Mouse (Mus musculus) limb, embryonic 15.5 days (tissue): ENCODE results near the gene Glb1l. TPM values are rescaled to one million over a fixed set of nuclear protein-coding genes. Genes with fewer than 3 reads are reported as not detected.
"Not testable (repeated sequence)": the region's sequence is repeated elsewhere in the genome, so short reads cannot be mapped to it uniquely, and the experiment has no call there.

Experiments
- ATAC-seq: fragments of 200-750 bp; cut with Nextera tagmentation; 2 replicates; pipeline ENCODE4 v1.8.0; 2017; ENCODE audit warnings: low read depth, moderate TSS enrichment; ENCODE audit not compliant: insufficient number of reproducible peaks, low FRiP score, low TSS enrichment
- H3K27ac ChIP-seq: fragments of 300-500 bp; sonication (generic); 2 replicates; pipeline ENCODE4 v1.5.1; 2015; ENCODE audit warnings: moderate library complexity, mild to moderate bottlenecking, inconsistent platforms
- H3K27me3 ChIP-seq: fragments of 300-500 bp; sonication (generic); 2 replicates; pipeline ENCODE4 v1.6.1; 2015; ENCODE audit warnings: inconsistent platforms
- H3K36me3 ChIP-seq: fragments of 300-500 bp; sonication (generic); 2 replicates; pipeline ENCODE4 v1.6.1; 2015; ENCODE audit warnings: inconsistent platforms
- H3K4me1 ChIP-seq: fragments of 300-500 bp; sonication (generic); 2 replicates; pipeline ENCODE4 v1.6.1; 2015; ENCODE audit warnings: inconsistent platforms
- H3K4me2 ChIP-seq: fragments of 300-500 bp; sonication (generic); 2 replicates; pipeline ENCODE4 v1.6.1; 2015; ENCODE audit warnings: mild to moderate bottlenecking, inconsistent platforms
- H3K4me3 ChIP-seq: fragments of 300-500 bp; sonication (generic); 2 replicates; pipeline ENCODE4 v1.5.1; 2015; ENCODE audit warnings: mild to moderate bottlenecking, inconsistent platforms
- H3K9ac ChIP-seq: fragments of 300-500 bp; sonication (generic); 2 replicates; pipeline ENCODE4 v1.6.1; 2015; ENCODE audit warnings: inconsistent platforms
- H3K9me3 ChIP-seq: fragments of 300-500 bp; sonication (generic); 2 replicates; pipeline ENCODE4 v1.6.1; 2016; ENCODE audit warnings: inconsistent platforms
- WGBS: fragments of 180-500 bp; shearing (Covaris S2); methylation state at CpG from one replicate; pipeline ENCODE4 v1.1.7; 2015; 5-methylcytosine and 5-hydroxymethylcytosine counted together
- polyA plus RNA-seq: library from polyadenylated mRNA; unstranded; fragments of >200 nt; fragmentation: Nextera tagmentation; extraction: Ambion mirVana; gene quantifications from 2 replicates; pipeline ENCODE4 v1.2.1, GENCODE M21; 2015

Glb1l gene
- polyA plus RNA-seq, 1 experiment from 2014 or later = 19.0 TPM

GRCm38 (mm10) chr1:75247071-75247930 is 36.7 kb upstream of the Glb1l start:
- Histone ChIP-seq H3K36me3 (peaks cover 22% of the 10 kb centered on the region), H3K4me3 (no peak overlapping the region), H3K9ac (no peak overlapping the region), H3K27me3 (peaks cover 3% of the 10 kb centered on the region; the same call in 1 of the 2 replicates), H3K27ac (peak overlapping the region; percentile 50; the same call in 1 of the 2 replicates), H3K4me2 (no peak overlapping the region), H3K9me3 (no peaks in the 10 kb centered on the region), H3K4me1 (peaks cover 22% of the 10 kb centered on the region)
- ATAC-seq = no peak
- WGBS = 81% methylated on average over 16 of the region's 16 CpGs

- H3K9ac ChIP-seq = no peak overlapping the region
- peaks cover 15% of the 10 kb centered on the region; the same call in 1 of the 2 replicates for H3K4me1 ChIP-seq
- no peak overlapping the region for H3K27ac ChIP-seq
- H3K4me2 ChIP-seq = no peak overlapping the region
- H3K4me3 ChIP-seq = no peak overlapping the region
- H3K9me3 ChIP-seq = no peaks in the 10 kb centered on the region
- no peaks in the 10 kb centered on the region for H3K27me3 ChIP-seq
- no peak; the same call in 1 of the 2 replicates for ATAC-seq
- H3K36me3 ChIP-seq = peaks cover 41% of the 10 kb centered on the region
- 27% methylated on average over 4 of the region's 4 CpGs for WGBS
Measured at GRCm38 (mm10) chr1:75244836-75245235, 34.2 kb upstream of the Glb1l start.

- 89% methylated on average over 12 of the region's 12 CpGs for WGBS
- H3K4me2 ChIP-seq = no peak overlapping the region
- no peak for ATAC-seq
- H3K36me3 ChIP-seq = peaks cover 44% of the 10 kb centered on the region
- no peaks in the 10 kb centered on the region for H3K27me3 ChIP-seq
- no peak overlapping the region for H3K27ac ChIP-seq
- no peak overlapping the region for H3K9ac ChIP-seq
- no peak overlapping the region for H3K4me3 ChIP-seq
- no peaks in the 10 kb centered on the region for H3K9me3 ChIP-seq
- H3K4me1 ChIP-seq = peaks cover 15% of the 10 kb centered on the region; the same call in 1 of the 2 replicates
Measured at GRCm38 (mm10) chr1:75244175-75244826, 33.7 kb upstream of the Glb1l start.

DNA sequence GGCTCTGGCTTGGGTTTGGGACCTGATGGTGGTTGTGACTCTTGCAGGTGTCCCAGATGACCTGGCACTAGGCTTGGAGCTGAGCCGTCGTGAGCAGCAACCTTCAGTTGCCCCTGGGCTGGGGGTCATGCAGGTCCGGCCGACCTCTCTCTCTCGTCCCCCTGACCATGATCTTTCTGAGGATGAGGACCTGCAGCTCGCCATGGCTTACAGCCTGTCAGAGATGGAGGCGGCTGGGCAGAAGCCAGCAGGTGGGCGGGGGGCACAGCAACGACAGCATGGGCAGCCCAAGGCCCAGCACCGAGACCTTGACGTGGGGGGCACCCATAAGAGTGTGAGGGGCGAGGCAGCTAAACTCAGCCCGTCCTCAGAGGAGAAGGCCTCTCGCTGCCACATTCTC is 32.8 kb upstream of the Glb1l start:
- Histone ChIP-seq H3K4me2 (no peak overlapping the region), H3K4me1 (peaks cover 13% of the 10 kb centered on the region; the same call in 1 of the 2 replicates), H3K36me3 (peaks cover 47% of the 10 kb centered on the region), H3K9ac (no peak overlapping the region), H3K4me3 (no peak overlapping the region), H3K27me3 (no peaks in the 10 kb centered on the region), H3K9me3 (no peaks in the 10 kb centered on the region), H3K27ac (no peak overlapping the region)
- no peak for ATAC-seq
- 90% methylated on average over 14 of the region's 14 CpGs for WGBS

- Histone ChIP-seq H3K9me3 (no peaks in the 10 kb centered on the region), H3K27me3 (no peaks in the 10 kb centered on the region), H3K4me2 (no peak overlapping the region), H3K9ac (no peak overlapping the region), H3K4me3 (no peak overlapping the region), H3K4me1 (peaks cover 13% of the 10 kb centered on the region), H3K36me3 (peaks cover 47% of the 10 kb centered on the region), H3K27ac (no peak overlapping the region)
- WGBS = 51% methylated on average over 10 of the region's 10 CpGs
- ATAC-seq = no peak
Measured at GRCm38 (mm10) chr1:75239591-75239990, 29.0 kb upstream of the Glb1l start.

- H3K4me1 ChIP-seq = peaks cover 13% of the 10 kb centered on the region
- peak; percentile 83 for ATAC-seq
- H3K36me3 ChIP-seq = peaks cover 17% of the 10 kb centered on the region
- no peaks in the 10 kb centered on the region for H3K27me3 ChIP-seq
- peak within 1 kb of the TSS; percentile 88 for H3K27ac ChIP-seq
- H3K9ac ChIP-seq = peak within 1 kb of the TSS; percentile 75
- peak within 1 kb of the TSS; percentile 92 for H3K4me2 ChIP-seq
- no peaks in the 10 kb centered on the region for H3K9me3 ChIP-seq
- under 1% methylated on average over 61 of the region's 64 CpGs for WGBS
- peak within 1 kb of the TSS; percentile 80 for H3K4me3 ChIP-seq
Measured at GRCm38 (mm10) chr1:75236117-75237050, 25.8 kb upstream of the Glb1l start, which contains the start of gene Dnajb2. TSS of gene Dnajb2 (plus strand) at chr1:75236406.

DNA sequence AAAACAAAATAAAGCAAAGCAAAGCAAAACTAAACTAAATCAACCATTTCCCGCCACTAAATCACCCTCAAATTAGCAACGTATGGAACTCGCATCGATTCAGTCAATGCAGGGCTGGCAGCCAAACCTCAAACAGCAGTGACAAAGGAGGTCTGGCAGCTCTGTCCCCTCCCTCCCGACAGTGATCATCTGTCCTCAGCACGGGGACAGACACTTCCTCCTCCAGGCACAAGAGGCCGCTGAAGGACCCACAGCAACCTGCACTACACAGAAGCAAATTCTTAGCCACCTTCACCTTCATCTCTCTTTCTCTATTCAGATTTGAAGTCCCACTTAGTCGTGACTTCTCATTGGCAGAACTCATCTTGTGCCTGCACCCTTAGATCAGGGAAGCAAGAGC is 24.0 kb upstream of the Glb1l start:
- Histone ChIP-seq H3K4me1 (peaks cover 13% of the 10 kb centered on the region), H3K4me3 (no peak overlapping the region), H3K9ac (no peak overlapping the region), H3K9me3 (no peaks in the 10 kb centered on the region), H3K27me3 (no peaks in the 10 kb centered on the region), H3K36me3 (0 out of 2 replicates have a peak, but pooled peaks cover 4% of the 10 kb centered on the region), H3K27ac (no peak overlapping the region), H3K4me2 (0 out of 2 replicates have a peak overlapping the region, but pooled peaks have one; percentile 8)
- ATAC-seq = no peak
- WGBS = under 1% methylated on average over 8 of the region's 8 CpGs

DNA sequence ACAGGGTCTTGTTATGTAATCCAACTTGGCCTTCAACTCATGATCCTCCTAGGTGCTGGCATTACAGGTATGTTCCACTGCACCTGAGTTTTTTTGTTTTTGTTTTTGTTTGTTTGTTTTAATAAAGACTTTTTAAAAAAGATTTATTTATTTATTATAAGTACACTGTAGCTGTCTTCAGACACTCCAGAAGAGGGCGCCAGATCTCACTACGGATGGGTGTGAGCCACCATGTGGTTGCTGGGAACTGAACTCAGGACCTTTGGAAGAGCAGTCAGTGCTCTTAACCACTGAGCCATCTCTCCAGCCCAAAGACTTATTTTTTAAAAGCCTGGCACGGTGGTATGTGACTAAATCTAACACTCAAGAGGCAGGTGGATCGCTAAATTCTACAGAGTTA is 21.9 kb upstream of the Glb1l start:
- not testable (repeated sequence) for H3K36me3 ChIP-seq, ATAC-seq, H3K4me2 ChIP-seq, H3K4me3 ChIP-seq, H3K9me3 ChIP-seq, H3K27ac ChIP-seq, H3K9ac ChIP-seq, H3K27me3 ChIP-seq
- 63% methylated on average over 4 of the region's 4 CpGs for WGBS
- peaks cover 13% of the 10 kb centered on the region for H3K4me1 ChIP-seq

DNA sequence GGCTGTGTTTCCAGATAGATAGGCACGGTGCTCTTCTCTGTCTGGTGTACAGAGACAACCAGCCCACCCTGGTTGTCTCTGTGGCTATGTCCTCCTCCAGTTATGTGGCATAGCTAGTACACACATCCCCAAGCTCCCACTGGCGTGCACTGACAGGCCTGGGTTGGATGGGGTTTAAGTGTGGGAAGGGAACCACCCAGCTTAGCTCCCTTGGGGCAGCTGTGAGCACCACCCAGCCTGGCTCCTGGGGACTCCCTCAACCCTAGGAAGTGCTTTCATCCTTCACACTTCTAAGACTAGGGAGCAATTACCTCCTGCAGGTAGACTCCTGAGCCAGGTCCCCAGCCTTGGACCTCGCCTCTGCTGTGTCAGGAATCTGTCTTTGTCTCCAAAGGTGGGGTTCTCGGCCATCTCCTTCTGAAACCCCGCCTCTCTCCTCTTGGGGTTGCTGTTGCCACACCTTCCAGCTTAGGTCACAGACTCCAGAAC is 21.1 kb upstream of the Glb1l start, which contains the start of gene A630095N17Rik:
TSS of gene A630095N17Rik (minus strand) at position 439 of the 489 bp plus-strand sequence.
- H3K27me3 ChIP-seq = no peaks in the 10 kb centered on the region
- WGBS = 53% methylated on average over 5 of the region's 5 CpGs

GRCm38 (mm10) chr1:75231224-75231623 is 20.6 kb upstream of the Glb1l start:
- Histone ChIP-seq H3K9me3 (no peaks in the 10 kb centered on the region), H3K27ac (peak overlapping the region; percentile 18; the same call in 1 of the 2 replicates), H3K9ac (no peak overlapping the region), H3K4me2 (no peak overlapping the region), H3K4me3 (no peak overlapping the region), H3K36me3 (no peaks in the 10 kb centered on the region), H3K4me1 (peaks cover 5% of the 10 kb centered on the region; the same call in 1 of the 2 replicates), H3K27me3 (no peaks in the 10 kb centered on the region)
- 69% methylated on average over 4 of the region's 4 CpGs for WGBS
- ATAC-seq = no peak

More for the DNA sequence above, 21.1 kb upstream of the Glb1l start, which contains the start of gene A630095N17Rik:
- Histone ChIP-seq H3K9me3 (no peaks in the 10 kb centered on the region), H3K9ac (no peak within 1 kb of the TSS), H3K4me3 (no peak within 1 kb of the TSS), H3K36me3 (no peaks in the 10 kb centered on the region), H3K4me1 (peaks cover 6% of the 10 kb centered on the region), H3K4me2 (no peak within 1 kb of the TSS), H3K27ac (peak within 1 kb of the TSS; percentile 18; the same call in 1 of the 2 replicates)
- no peak for ATAC-seq
